Mouse (Mus musculus): ENCODE measurements at regions not wholly inside any gene's neighbourhood (a gene's known extent, or its start where the extent isn't known, plus 50 kb on each side); places are given as distances from the start of the nearest gene placed in this dataset.
A peak's percentile ranks its signal among the peaks of the same experiment; 100 is the strongest.

DNA sequence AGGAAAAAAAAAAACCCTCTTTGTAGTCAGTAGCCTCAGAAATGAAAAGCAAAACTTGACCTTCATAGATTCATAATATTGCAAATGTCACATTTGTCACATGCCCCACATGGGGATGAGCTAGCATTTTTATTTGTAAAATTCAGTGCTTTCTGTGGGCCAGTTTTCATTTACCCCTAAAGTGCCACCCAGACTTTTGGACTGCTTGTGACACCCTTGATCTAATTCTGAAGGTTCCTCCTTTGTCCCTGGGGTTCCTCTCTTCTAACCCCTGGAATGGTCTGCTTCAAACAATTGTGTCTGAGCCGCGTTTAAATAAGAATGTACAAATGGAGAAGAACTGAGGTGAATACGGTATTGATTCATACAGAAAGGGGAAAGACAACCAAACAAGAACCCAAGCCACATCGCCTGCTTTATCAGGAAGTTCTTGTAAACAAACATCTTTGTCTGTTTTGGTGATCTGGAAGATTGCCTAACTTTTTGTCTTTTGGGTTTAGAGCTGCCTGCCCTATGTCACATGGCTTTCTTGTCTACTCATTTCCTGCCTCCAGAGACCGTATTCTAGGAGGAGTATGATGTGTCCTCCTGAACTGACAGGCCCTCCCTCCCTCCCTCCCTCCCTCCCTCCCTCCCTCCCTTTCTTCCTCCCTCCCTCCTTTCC lies 203.1 kb upstream of the Gm9833 start:
- DNase-seq = no peak
- no peaks in the 10 kb centered on the region for H3K27me3 ChIP-seq (ENCODE audit: control insufficient read depth, insufficient read depth, low read length)
- peak overlapping the region; percentile 87 for H3K27ac ChIP-seq (ENCODE audit: control insufficient read depth, insufficient read depth, low read length)
- H3K4me1 ChIP-seq (replicated peaks; ENCODE audit: control insufficient read depth, insufficient read depth, low read length) = peaks cover 42% of the 10 kb centered on the region
- H3K4me3 ChIP-seq (ENCODE audit: control insufficient read depth, insufficient read depth, low read length) = no peak overlapping the region
- 5% methylated on average over 5 of the region's 5 CpGs for WGBS
- H3K36me3 ChIP-seq (ENCODE audit: control insufficient read depth, insufficient read depth, low read length) = no peaks in the 10 kb centered on the region
- no peak for TF ChIP-seq POLR2A (IDR thresholded peaks at IDR 0.05; ENCODE audit: control insufficient read depth, extremely low read depth, insufficient read depth, low read length, poor library complexity)
- TF ChIP-seq CTCF (IDR thresholded peaks at IDR 0.05; ENCODE audit: borderline replicate concordance, control insufficient read depth, extremely low read depth, insufficient read depth, low read length, poor library complexity) = no peak

DNA sequence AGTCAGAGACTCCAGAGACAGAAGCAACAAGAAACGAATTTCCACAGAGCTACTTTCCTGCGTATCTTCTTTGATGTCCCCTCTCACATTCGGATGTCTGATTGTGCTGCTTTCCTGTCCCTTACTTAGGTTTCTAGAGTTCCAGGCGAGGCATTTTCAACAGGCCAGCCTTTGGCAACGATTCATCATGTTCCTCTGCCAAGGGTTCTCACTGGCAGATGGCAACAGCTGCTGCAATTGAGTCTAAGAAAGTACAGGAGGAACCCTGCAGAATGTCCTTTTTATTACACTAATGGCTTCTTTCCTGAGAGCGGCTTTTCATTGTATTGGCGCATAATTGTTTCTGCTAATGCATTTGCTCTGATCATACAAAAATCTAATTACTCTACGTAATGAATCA lies 202.3 kb upstream of the Gm9833 start:
- TF ChIP-seq CTCF (IDR thresholded peaks at IDR 0.05; ENCODE audit: borderline replicate concordance, control insufficient read depth, extremely low read depth, insufficient read depth, low read length, poor library complexity) (no peak), POLR2A (IDR thresholded peaks at IDR 0.05; ENCODE audit: control insufficient read depth, extremely low read depth, insufficient read depth, low read length, poor library complexity) (no peak)
- Histone ChIP-seq H3K36me3 (ENCODE audit: control insufficient read depth, insufficient read depth, low read length) (no peaks in the 10 kb centered on the region), H3K27me3 (ENCODE audit: control insufficient read depth, insufficient read depth, low read length) (no peaks in the 10 kb centered on the region), H3K4me3 (ENCODE audit: control insufficient read depth, insufficient read depth, low read length) (no peak overlapping the region), H3K4me1 (replicated peaks; ENCODE audit: control insufficient read depth, insufficient read depth, low read length) (peaks cover 42% of the 10 kb centered on the region), H3K27ac (ENCODE audit: control insufficient read depth, insufficient read depth, low read length) (peak overlapping the region; percentile 87)
- WGBS = 37% methylated on average over 8 of the region's 8 CpGs
- no peak for DNase-seq

DNA sequence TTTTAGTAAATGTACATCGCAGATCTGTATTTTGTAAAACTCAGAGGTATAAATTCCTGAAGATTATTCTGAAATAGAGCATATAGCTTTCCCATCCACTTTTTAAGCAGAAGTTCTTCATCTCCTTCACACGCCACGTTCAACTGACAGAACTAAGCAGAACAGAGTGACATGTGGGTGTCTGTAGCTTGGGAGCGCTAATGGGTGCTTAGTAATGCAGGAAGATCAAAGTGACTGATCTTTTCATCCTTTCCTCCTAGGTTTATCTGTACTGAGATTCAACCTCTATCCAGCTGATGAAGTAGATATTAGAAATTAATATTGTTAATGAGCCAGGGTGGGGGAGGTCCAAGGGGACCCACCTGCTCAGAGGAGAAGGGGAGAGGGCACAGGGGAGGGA lies 201.8 kb upstream of the Gm9833 start:
- DNase-seq = no peak
- no peaks in the 10 kb centered on the region for H3K36me3 ChIP-seq (ENCODE audit: control insufficient read depth, insufficient read depth, low read length)
- TF ChIP-seq CTCF (IDR thresholded peaks at IDR 0.05; ENCODE audit: borderline replicate concordance, control insufficient read depth, extremely low read depth, insufficient read depth, low read length, poor library complexity) (no peak), POLR2A (IDR thresholded peaks at IDR 0.05; ENCODE audit: control insufficient read depth, extremely low read depth, insufficient read depth, low read length, poor library complexity) (no peak)
- 28% methylated on average over 4 of the region's 4 CpGs for WGBS
- H3K27ac ChIP-seq (ENCODE audit: control insufficient read depth, insufficient read depth, low read length) = peak overlapping the region; percentile 98
- no peak overlapping the region for H3K4me3 ChIP-seq (ENCODE audit: control insufficient read depth, insufficient read depth, low read length)
- H3K4me1 ChIP-seq (replicated peaks; ENCODE audit: control insufficient read depth, insufficient read depth, low read length) = peaks cover 42% of the 10 kb centered on the region
- no peaks in the 10 kb centered on the region for H3K27me3 ChIP-seq (ENCODE audit: control insufficient read depth, insufficient read depth, low read length)

DNA sequence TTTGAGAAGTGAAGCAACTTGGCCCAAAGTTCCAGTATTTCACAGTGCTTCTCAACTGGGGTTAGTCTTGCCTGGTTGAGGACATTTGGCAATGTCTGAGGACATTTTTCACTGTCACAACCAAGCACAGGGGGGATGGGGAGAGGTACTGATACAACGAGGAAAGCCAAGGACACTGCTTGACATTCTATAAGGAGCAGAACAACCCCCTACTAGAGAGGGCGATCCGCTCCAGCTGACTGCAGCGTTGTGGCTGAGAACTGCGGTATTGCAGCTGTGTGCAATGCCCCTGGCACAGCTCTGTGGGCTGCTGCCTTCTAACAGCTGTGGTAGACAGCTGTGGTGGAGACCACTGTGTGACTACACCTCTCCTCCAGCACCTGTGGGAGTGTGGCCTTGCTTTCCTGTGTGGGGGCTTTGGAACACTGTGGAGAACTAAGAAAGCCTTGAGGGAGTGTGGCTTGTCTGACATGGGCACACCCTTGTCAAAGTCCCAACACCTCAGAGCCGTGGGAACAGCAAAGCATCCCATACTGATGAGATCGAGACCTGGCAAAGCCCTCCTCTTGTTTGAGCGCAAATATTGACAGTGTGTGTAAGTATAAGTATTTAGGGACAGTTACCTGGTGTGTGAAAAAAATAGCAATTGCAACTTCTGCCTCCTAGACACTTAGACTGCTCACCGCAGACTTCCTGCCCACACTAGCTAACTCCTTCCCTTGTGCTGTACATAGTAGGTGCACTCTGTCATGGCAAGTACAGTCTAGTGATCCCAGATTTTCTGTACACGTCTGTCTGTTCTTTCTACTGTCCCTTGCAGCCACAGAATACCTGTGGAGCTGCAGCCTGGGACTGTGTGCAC lies 200.9 kb upstream of the Gm9833 start:
- 4% methylated on average over 10 of the region's 10 CpGs for WGBS
- Histone ChIP-seq H3K36me3 (ENCODE audit: control insufficient read depth, insufficient read depth, low read length) (no peaks in the 10 kb centered on the region), H3K27ac (ENCODE audit: control insufficient read depth, insufficient read depth, low read length) (peak overlapping the region; percentile 98), H3K4me3 (ENCODE audit: control insufficient read depth, insufficient read depth, low read length) (peak overlapping the region; percentile 13; the same call in 1 of the 2 replicates), H3K4me1 (replicated peaks; ENCODE audit: control insufficient read depth, insufficient read depth, low read length) (peaks cover 50% of the 10 kb centered on the region), H3K27me3 (ENCODE audit: control insufficient read depth, insufficient read depth, low read length) (no peaks in the 10 kb centered on the region)
- peak; percentile 86 for DNase-seq
- TF ChIP-seq CTCF (IDR thresholded peaks at IDR 0.05; ENCODE audit: borderline replicate concordance, control insufficient read depth, extremely low read depth, insufficient read depth, low read length, poor library complexity) (0 out of 2 replicates have a peak, but pooled peaks have one; percentile 51), POLR2A (IDR thresholded peaks at IDR 0.05; ENCODE audit: control insufficient read depth, extremely low read depth, insufficient read depth, low read length, poor library complexity) (0 out of 2 replicates have a peak, but pooled peaks have one; percentile 28)

DNA sequence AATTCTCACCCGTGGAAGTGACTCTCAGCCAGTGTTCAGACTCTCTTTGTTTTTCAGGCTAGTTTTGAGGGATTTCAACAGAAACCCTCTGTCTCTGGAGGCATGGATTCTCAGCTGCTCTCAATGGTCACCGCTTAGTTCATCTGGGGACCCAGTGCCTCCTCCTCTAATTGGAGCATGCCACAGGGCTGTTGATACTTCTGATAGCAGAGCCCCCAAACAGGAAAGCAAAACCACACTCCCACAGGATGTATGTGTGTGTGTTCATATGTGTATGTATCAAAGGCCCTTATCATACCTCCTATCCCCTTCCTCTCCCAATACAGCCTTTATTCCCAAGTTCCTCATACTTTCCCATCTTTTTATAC lies 200.3 kb upstream of the Gm9833 start:
- WGBS = 7% methylated on average over 2 of the region's 2 CpGs
- Histone ChIP-seq H3K27ac (ENCODE audit: control insufficient read depth, insufficient read depth, low read length) (peak overlapping the region; percentile 98), H3K36me3 (ENCODE audit: control insufficient read depth, insufficient read depth, low read length) (no peaks in the 10 kb centered on the region), H3K4me1 (replicated peaks; ENCODE audit: control insufficient read depth, insufficient read depth, low read length) (peaks cover 52% of the 10 kb centered on the region), H3K27me3 (ENCODE audit: control insufficient read depth, insufficient read depth, low read length) (no peaks in the 10 kb centered on the region), H3K4me3 (ENCODE audit: control insufficient read depth, insufficient read depth, low read length) (no peak overlapping the region)
- peak; percentile 54 for DNase-seq
- no peak for TF ChIP-seq POLR2A (IDR thresholded peaks at IDR 0.05; ENCODE audit: control insufficient read depth, extremely low read depth, insufficient read depth, low read length, poor library complexity)
- no peak for TF ChIP-seq CTCF (IDR thresholded peaks at IDR 0.05; ENCODE audit: borderline replicate concordance, control insufficient read depth, extremely low read depth, insufficient read depth, low read length, poor library complexity)

DNA sequence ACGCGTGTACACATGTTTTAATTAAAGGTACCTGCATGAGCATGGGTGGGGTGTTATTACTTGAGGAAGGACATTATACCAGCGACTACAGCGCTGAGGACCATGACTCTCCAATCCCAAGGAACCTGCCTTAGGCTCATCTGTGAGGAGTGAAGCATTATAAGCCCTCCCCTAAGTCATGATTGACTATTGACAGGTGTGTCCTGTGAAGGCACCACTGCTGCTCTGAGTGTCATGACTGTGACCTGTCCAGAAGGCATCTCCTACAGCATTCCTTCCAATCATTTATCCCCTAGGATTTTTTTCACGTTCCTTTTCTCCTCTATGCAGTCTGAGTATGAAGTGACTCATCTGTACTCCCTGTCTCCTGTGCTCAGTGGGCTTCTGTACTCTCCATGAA lies 199.9 kb upstream of the Gm9833 start:
- WGBS = 87% methylated on average over 5 of the region's 5 CpGs
- Histone ChIP-seq H3K4me3 (ENCODE audit: control insufficient read depth, insufficient read depth, low read length) (no peak overlapping the region), H3K27ac (ENCODE audit: control insufficient read depth, insufficient read depth, low read length) (peak overlapping the region; percentile 98), H3K27me3 (ENCODE audit: control insufficient read depth, insufficient read depth, low read length) (no peaks in the 10 kb centered on the region), H3K36me3 (ENCODE audit: control insufficient read depth, insufficient read depth, low read length) (no peaks in the 10 kb centered on the region), H3K4me1 (replicated peaks; ENCODE audit: control insufficient read depth, insufficient read depth, low read length) (peaks cover 52% of the 10 kb centered on the region)
- TF ChIP-seq CTCF (IDR thresholded peaks at IDR 0.05; ENCODE audit: borderline replicate concordance, control insufficient read depth, extremely low read depth, insufficient read depth, low read length, poor library complexity) (no peak), POLR2A (IDR thresholded peaks at IDR 0.05; ENCODE audit: control insufficient read depth, extremely low read depth, insufficient read depth, low read length, poor library complexity) (no peak)
- DNase-seq = no peak
